Mouse (Mus musculus) gastrocnemius, postnatal 4 days (tissue): Measurements from ENCODE around the gene Rtel1. TPM values are rescaled to one million over a fixed set of nuclear protein-coding genes. Genes with fewer than 3 reads are reported as not detected.

Experiments used
- DNase-seq, 2 experiments: peaks; one replicate each; pipeline ENCODE4 v3.0.0; 2021 to 2022; ENCODE audit warnings: low spot score in 2 of 2, mixed read lengths in 2 of 2
- long read RNA-seq, 2 experiments: library from polyadenylated mRNA; stranded (forward); transcript quantifications; one replicate each; pipeline ENCODE4 v2.0.0; 2021
- total RNA-seq, 2 experiments: library from RNA; stranded (reverse); gene quantifications; 2 replicates each; pipeline ENCODE4 v1.2.3; 2021

Gene Rtel1
- total RNA-seq = 10 to 100 TPM; 37.0 to 40.9 TPM
- long read RNA-seq, experiment 1, full-length matches to known transcripts = 1 of 5 reads
- long read RNA-seq, experiment 1, partial matches to known transcripts = 1 of 5 reads
- long read RNA-seq, experiment 1, other reads (novel, unspliced or antisense) = 3 of 5 reads
- long read RNA-seq, experiment 2, full-length matches to known transcripts = 5 of 24 reads
- long read RNA-seq, experiment 2, partial matches to known transcripts = 3 of 24 reads
- long read RNA-seq, experiment 2, other reads (novel, unspliced or antisense) = 16 of 24 reads

GRCm38 (mm10) chr2:181319248-181320102 lies at the start of gene Rtel1:
TSS of gene Rtel1 (plus strand) at chr2:181319739.
- peak; percentile 55 to 84 for DNase-seq

- no peak for DNase-seq
Observed at GRCm38 (mm10) chr2:181272092-181272491, 47.4 kb upstream of the Rtel1 start.

GRCm38 (mm10) chr2:181273829-181274228 lies 45.7 kb upstream of the Rtel1 start:
- no peak for DNase-seq

GRCm38 (mm10) chr2:181274639-181275038 lies 44.9 kb upstream of the Rtel1 start:
- no peak for DNase-seq

GRCm38 (mm10) chr2:181276766-181277165 lies 42.8 kb upstream of the Rtel1 start:
- DNase-seq = no peak

GRCm38 (mm10) chr2:181277866-181278265 lies 41.7 kb upstream of the Rtel1 start:
- no peak for DNase-seq

- DNase-seq = no peak
Observed at GRCm38 (mm10) chr2:181279968-181280367, 39.6 kb upstream of the Rtel1 start.

- no peak for DNase-seq
Observed at GRCm38 (mm10) chr2:181286629-181287337, 32.8 kb upstream of the Rtel1 start.

GRCm38 (mm10) chr2:181287338-181287957 lies 32.1 kb upstream of the Rtel1 start:
- DNase-seq = peak; percentile 84 to 86

- peak; percentile 81 to 92 for DNase-seq
Observed at GRCm38 (mm10) chr2:181287958-181288350, 31.6 kb upstream of the Rtel1 start, which contains the start of gene Gmeb2. TSS of gene Gmeb2 (minus strand) at chr2:181288035.

- no peak for DNase-seq
Observed at GRCm38 (mm10) chr2:181288691-181289090, 30.8 kb upstream of the Rtel1 start.

- no peak for DNase-seq
Observed at GRCm38 (mm10) chr2:181290937-181291336, 28.6 kb upstream of the Rtel1 start.

GRCm38 (mm10) chr2:181302041-181302440 lies 17.5 kb upstream of the Rtel1 start:
- no peak for DNase-seq

- DNase-seq = no peak
Observed at GRCm38 (mm10) chr2:181304944-181305343, 14.6 kb upstream of the Rtel1 start.

GRCm38 (mm10) chr2:181307144-181307804 lies 12.3 kb upstream of the Rtel1 start:
- peak in 1 of 2 experiments; percentile 24 for DNase-seq

GRCm38 (mm10) chr2:181312435-181312834 lies 7.1 kb upstream of the Rtel1 start:
- no peak for DNase-seq

- no peak for DNase-seq
Observed at GRCm38 (mm10) chr2:181313006-181313343, 6.6 kb upstream of the Rtel1 start.

GRCm38 (mm10) chr2:181313344-181314079 lies 6.0 kb upstream of the Rtel1 start:
- DNase-seq = no peak

GRCm38 (mm10) chr2:181314080-181314810 lies 5.3 kb upstream of the Rtel1 start, which contains the start of gene Stmn3:
TSS of gene Stmn3 (minus strand) at chr2:181314500.
- DNase-seq = peak; percentile 32 to 61
